Mouse (Mus musculus) kidney, embryonic 16.5 days (tissue): Measurements from ENCODE around the gene Lims1. TPM values are rescaled to one million over a fixed set of nuclear protein-coding genes. Genes with fewer than 3 reads are reported as not detected.
A peak's percentile ranks its signal among the peaks of the same experiment; 100 is the strongest.

ENCODE experiments used
- ATAC-seq: fragments of 200-750 bp; cut with Nextera tagmentation; 2 replicates; pipeline ENCODE4 v1.8.0; 2017; ENCODE audit warnings: moderate TSS enrichment; ENCODE audit not compliant: low FRiP score, low TSS enrichment
- H3K27ac ChIP-seq: fragments of 300-500 bp; sonication (generic); 2 replicates; pipeline ENCODE4 v1.5.1; 2014; ENCODE audit warnings: low read length
- H3K27me3 ChIP-seq: fragments of 300-500 bp; sonication (generic); 2 replicates; pipeline ENCODE4 v1.6.1; 2014; ENCODE audit warnings: low read length, control low read depth, mixed read lengths; ENCODE audit not compliant: insufficient read depth
- H3K36me3 ChIP-seq: fragments of 300-500 bp; sonication (generic); 2 replicates; pipeline ENCODE4 v1.6.1; 2014; ENCODE audit warnings: low read length, control low read depth, mixed read lengths; ENCODE audit not compliant: insufficient read depth
- H3K4me1 ChIP-seq: fragments of 300-500 bp; sonication (generic); 2 replicates; pipeline ENCODE4 v1.6.1; 2014; ENCODE audit warnings: low read length, control low read depth, mixed read lengths; ENCODE audit not compliant: insufficient read depth
- H3K4me2 ChIP-seq: fragments of 300-500 bp; sonication (generic); replicated peaks from 2 replicates; pipeline ENCODE4 v1.6.1; 2014; ENCODE audit warnings: low read depth, low read length
- H3K4me3 ChIP-seq: fragments of 300-500 bp; sonication (generic); 2 replicates; pipeline ENCODE4 v1.5.1; 2014; ENCODE audit warnings: mild to moderate bottlenecking, low read length
- H3K9ac ChIP-seq: fragments of 300-500 bp; sonication (generic); replicated peaks from 2 replicates; pipeline ENCODE4 v1.6.1; 2014; ENCODE audit warnings: low read length
- H3K9me3 ChIP-seq: fragments of 300-500 bp; sonication (generic); 2 replicates; pipeline ENCODE4 v1.6.1; 2016; ENCODE audit warnings: low read length, control low read depth
- WGBS: fragments of 180-500 bp; shearing (Covaris S2); extraction: QIAGEN DNeasy Blood & Tissue Kit; methylation state at CpG from one replicate; pipeline ENCODE4 v1.1.7; 2014; 5-methylcytosine and 5-hydroxymethylcytosine counted together
- polyA plus RNA-seq: library from polyadenylated mRNA; unstranded; fragments of >200 nt; fragmentation: Nextera tagmentation; extraction: Ambion mirVana; gene quantifications from 2 replicates; pipeline ENCODE4 v1.2.1, GENCODE M21; 2015

Lims1 gene
- 153 and 162 TPM in 2 replicates for polyA plus RNA-seq

DNA sequence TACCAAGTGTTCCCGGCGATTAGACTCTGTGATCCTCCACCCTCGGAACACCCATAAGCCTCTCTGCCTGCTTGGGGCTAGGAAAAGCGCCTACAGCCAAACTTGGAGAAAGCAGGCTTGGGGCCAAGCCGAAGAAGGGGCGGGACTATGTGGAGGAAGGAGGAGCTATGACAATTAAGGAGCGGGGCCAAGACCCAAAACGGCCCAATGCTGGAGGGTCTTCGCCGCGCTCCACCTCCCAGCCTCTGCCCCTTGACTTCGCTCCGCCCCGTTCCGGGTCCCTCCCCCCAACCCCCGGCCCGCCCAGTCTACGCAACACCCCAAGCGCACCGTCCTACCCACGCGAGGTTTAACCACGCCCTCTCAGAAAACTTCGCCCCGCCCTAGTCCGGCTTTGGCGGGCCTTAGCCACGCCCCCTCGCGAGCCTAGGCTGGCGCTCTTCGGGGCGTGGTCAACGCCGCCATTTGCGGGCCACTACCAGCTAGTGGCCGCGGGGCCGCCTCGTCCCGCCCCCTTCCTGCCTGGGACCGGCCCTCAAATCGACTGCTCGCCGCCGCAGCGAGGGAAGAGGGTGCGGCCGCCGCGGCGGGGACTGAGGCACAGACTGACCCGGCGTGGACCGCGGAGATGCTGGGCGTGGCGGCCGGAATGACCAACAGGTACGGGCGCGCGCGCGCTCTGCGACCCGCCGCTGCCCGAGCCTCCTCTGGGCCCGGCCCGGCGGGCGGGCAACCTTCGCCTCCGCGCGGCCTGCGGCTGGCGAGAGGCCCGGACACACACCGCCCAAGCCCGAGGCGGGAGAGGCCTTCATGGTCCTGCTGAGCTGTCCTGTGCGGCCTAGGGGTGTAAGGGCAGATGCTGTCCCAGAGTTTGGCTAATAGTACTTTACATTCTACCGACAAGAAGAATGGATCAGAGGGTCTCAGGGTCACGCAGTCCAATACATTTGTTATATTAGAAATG lies at the start of gene Lims1:
Gene Lims1, plus strand, starts transcription at position 439 of the 964 bp plus-strand sequence.
- H3K9me3 ChIP-seq, result no peaks in the 10 kb centered on the region
- no peaks in the 10 kb centered on the region for H3K36me3 ChIP-seq
- H3K9ac ChIP-seq, result peak within 1 kb of the TSS; percentile 88
- H3K27me3 ChIP-seq, result no peaks in the 10 kb centered on the region
- WGBS, result under 1% methylated on average over 75 of the region's 86 CpGs
- H3K27ac ChIP-seq, result peak within 1 kb of the TSS; percentile 87
- peak; percentile 98 for ATAC-seq
- peak within 1 kb of the TSS; percentile 73 for H3K4me3 ChIP-seq
- peaks cover 19% of the 10 kb centered on the region for H3K4me1 ChIP-seq
- peak within 1 kb of the TSS; percentile 52 for H3K4me2 ChIP-seq

DNA sequence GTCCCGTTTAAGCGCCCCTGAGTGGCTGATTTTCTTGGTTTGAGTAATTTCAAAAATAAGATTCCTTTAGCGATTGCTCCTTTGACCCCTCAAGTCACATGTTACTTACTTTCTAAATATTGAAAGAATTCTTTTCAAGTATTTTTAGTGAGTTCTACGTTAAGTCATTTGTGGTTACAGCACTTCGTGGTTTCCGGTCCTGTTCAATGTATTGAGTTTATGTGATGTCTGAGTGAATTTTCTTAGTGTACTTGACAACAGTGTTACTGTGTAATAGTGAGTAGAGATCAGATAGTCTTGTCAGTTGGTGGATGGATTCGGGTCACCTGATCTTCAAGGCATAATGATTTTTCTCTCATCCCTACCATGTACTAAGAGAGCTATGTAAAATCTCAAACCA lies 41.0 kb upstream of the Lims1 start:
- H3K9me3 ChIP-seq, result no peaks in the 10 kb centered on the region
- no peak overlapping the region for H3K27ac ChIP-seq
- no peak for ATAC-seq
- WGBS, result 93% methylated on average over 7 of the region's 7 CpGs
- no peaks in the 10 kb centered on the region for H3K27me3 ChIP-seq
- H3K4me2 ChIP-seq, result no peak overlapping the region
- no peak overlapping the region for H3K4me3 ChIP-seq
- no peaks in the 10 kb centered on the region for H3K4me1 ChIP-seq
- H3K9ac ChIP-seq, result no peak overlapping the region
- H3K36me3 ChIP-seq, result peaks cover 38% of the 10 kb centered on the region

DNA sequence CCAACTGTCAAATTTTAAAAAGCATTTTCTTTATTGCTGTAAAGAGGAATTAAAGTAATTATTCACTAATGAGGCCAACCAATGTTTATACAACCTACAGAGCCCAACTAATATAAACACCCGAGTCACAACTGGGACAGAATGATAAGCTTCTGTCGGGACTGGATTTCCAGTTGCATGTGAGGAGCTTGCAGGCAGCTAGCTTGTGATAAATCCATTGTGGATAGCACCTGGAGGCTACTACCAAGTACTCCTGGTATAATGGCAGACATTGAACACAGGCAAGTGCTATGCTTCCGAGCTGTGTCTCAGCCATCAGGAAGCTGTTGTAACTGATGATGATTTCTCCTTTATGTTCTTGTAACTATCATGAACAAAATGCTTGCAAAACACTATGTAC lies 32.5 kb upstream of the Lims1 start:
- H3K9me3 ChIP-seq, result no peaks in the 10 kb centered on the region
- peaks cover 68% of the 10 kb centered on the region for H3K36me3 ChIP-seq
- no peak overlapping the region for H3K4me2 ChIP-seq
- WGBS, result 75% methylated on average over 3 of the region's 3 CpGs
- no peak overlapping the region for H3K27ac ChIP-seq
- H3K4me1 ChIP-seq, result no peaks in the 10 kb centered on the region
- no peak overlapping the region for H3K4me3 ChIP-seq
- no peak for ATAC-seq
- H3K27me3 ChIP-seq, result no peaks in the 10 kb centered on the region
- no peak overlapping the region for H3K9ac ChIP-seq

DNA sequence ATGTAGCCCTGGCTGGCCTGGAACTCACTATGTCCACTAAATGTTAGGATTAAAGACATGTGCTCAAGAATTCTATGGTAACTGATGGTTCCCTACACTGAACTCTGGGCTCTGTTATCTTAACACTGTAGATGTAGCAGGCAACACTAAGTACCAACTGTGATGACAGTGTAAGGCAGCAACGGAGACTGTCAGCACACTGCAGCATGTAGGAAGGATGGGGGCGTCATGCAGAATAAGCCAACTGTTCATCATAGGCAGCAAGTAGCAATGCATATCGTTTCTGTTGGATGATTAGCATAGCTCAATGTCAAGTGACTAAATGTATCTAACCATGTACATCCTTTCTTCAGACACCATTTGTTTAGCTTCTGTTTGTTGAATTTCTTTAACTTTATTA lies 29.0 kb upstream of the Lims1 start:
- no peak for ATAC-seq
- 93% methylated on average over 3 of the region's 3 CpGs for WGBS
- H3K9ac ChIP-seq, result no peak overlapping the region
- H3K4me1 ChIP-seq, result no peaks in the 10 kb centered on the region
- no peak overlapping the region for H3K4me3 ChIP-seq
- no peaks in the 10 kb centered on the region for H3K27me3 ChIP-seq
- no peak overlapping the region for H3K27ac ChIP-seq
- H3K36me3 ChIP-seq, result peaks cover 76% of the 10 kb centered on the region
- H3K9me3 ChIP-seq, result 0 out of 2 replicates have a peak, but pooled peaks cover 2% of the 10 kb centered on the region
- H3K4me2 ChIP-seq, result no peak overlapping the region

DNA sequence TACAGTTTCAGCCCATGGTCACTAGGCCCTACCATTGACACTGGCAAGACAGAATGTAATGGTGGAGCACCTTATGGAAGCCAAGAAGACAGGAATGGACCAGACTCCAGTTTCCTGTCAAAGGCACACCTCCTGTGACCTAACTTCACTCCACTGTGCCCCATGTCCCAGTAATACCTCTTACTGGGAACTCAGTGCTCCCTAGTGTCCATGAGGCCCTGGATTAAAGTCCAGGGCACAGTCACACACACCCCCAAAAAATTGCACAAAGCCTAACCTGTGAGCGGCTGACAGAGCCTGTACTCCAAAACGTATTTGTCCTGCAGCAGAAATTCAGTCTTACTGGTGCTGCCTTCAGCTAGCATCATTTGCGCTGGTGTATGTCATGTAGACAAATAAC lies 27.7 kb upstream of the Lims1 start:
- no peaks in the 10 kb centered on the region for H3K27me3 ChIP-seq
- H3K9me3 ChIP-seq, result 0 out of 2 replicates have a peak, but pooled peaks cover 2% of the 10 kb centered on the region
- no peak overlapping the region for H3K4me3 ChIP-seq
- no peak overlapping the region for H3K9ac ChIP-seq
- H3K4me1 ChIP-seq, result no peaks in the 10 kb centered on the region
- no peak overlapping the region for H3K4me2 ChIP-seq
- WGBS, result 92% methylated on average over 3 of the region's 3 CpGs
- H3K27ac ChIP-seq, result no peak overlapping the region
- peaks cover 75% of the 10 kb centered on the region for H3K36me3 ChIP-seq
- no peak for ATAC-seq

DNA sequence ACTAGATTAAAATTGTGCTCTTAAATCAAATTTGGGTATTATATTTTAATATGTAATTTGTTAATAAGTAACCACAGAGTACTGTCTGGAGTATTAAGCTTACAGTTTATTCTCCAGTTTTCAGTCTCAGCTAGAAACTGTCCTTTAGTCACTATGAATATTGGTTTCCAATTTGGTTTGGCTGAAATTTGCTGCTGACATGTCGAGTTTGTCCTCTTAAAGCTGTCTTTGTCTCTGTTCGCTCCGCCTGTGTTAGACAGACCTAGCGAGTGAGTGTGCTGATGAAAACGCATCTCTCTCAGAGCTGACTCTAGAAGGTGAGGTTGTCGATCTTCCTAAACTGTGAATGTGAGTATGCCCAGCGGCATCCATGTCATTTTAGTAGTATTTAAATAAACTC lies 18.3 kb upstream of the Lims1 start:
- Histone ChIP-seq H3K4me1 (no peaks in the 10 kb centered on the region), H3K9me3 (no peaks in the 10 kb centered on the region), H3K36me3 (peaks cover 35% of the 10 kb centered on the region), H3K27me3 (no peaks in the 10 kb centered on the region), H3K27ac (no peak overlapping the region), H3K4me2 (no peak overlapping the region), H3K9ac (no peak overlapping the region), H3K4me3 (no peak overlapping the region)
- WGBS, result 91% methylated on average over 7 of the region's 7 CpGs
- no peak for ATAC-seq

GRCm38 (mm10) chr10:58306897-58307296 lies 16.4 kb upstream of the Lims1 start:
- no peaks in the 10 kb centered on the region for H3K9me3 ChIP-seq
- H3K27me3 ChIP-seq, result no peaks in the 10 kb centered on the region
- no peak for ATAC-seq
- H3K36me3 ChIP-seq, result peaks cover 29% of the 10 kb centered on the region
- H3K4me3 ChIP-seq, result no peak overlapping the region
- H3K4me2 ChIP-seq, result no peak overlapping the region
- WGBS, result 93% methylated on average over 3 of the region's 3 CpGs
- H3K4me1 ChIP-seq, result no peaks in the 10 kb centered on the region
- H3K27ac ChIP-seq, result no peak overlapping the region
- H3K9ac ChIP-seq, result no peak overlapping the region

DNA sequence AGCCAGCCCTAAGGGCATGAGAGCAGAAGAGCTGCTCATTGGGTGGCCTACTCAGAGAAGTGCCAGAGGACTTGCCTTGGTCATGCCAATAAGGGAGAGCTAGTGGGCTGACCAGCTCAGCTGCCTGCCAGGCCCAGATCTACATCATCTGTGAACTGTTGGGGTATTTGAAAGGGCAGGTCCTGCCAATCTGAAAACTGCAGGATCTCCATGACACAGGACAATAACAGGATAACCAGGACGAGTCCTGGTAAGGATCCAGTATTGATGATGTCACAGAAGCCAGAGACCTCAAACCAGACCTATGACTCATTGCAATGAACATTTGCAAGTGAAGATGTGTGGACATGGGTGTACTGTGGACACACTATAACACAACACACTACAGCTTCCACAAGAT lies 12.5 kb upstream of the Lims1 start:
- Histone ChIP-seq H3K4me3 (no peak overlapping the region), H3K27me3 (no peaks in the 10 kb centered on the region), H3K9me3 (peaks cover 5% of the 10 kb centered on the region), H3K9ac (no peak overlapping the region), H3K4me2 (no peak overlapping the region), H3K4me1 (no peaks in the 10 kb centered on the region), H3K36me3 (peaks cover 27% of the 10 kb centered on the region), H3K27ac (no peak overlapping the region)
- 77% methylated on average over 1 of the region's 1 CpGs for WGBS
- no peak for ATAC-seq

DNA sequence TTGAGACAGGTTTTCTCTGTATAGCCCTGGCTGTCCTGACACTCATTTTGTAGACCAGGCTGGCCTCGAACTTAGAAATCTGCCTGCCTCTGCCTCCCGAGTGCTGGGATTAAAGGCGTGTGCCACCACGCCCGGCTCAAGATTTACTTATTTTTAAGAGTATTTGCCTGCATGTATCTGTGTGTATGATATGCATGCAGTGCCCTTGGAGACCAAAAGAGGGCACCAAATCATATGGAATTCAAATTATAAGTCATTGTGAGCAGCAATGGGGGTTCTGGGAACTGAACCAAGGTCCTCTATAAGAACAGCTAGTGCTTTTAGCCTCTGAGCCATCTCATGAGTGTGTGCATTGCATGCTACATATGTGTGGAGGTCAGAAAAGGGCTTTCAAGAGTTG lies 10.4 kb upstream of the Lims1 start:
- Histone ChIP-seq H3K4me1 (no peaks in the 10 kb centered on the region), H3K27me3 (no peaks in the 10 kb centered on the region), H3K4me3 (no peak overlapping the region), H3K9me3 (peaks cover 5% of the 10 kb centered on the region), H3K36me3 (peaks cover 27% of the 10 kb centered on the region), H3K9ac (no peak overlapping the region), H3K4me2 (no peak overlapping the region), H3K27ac (no peak overlapping the region)
- ATAC-seq, result no peak
- 93% methylated on average over 5 of the region's 5 CpGs for WGBS

GRCm38 (mm10) chr10:58320881-58321280 lies 2.4 kb upstream of the Lims1 start:
- Histone ChIP-seq H3K4me2 (no peak overlapping the region), H3K4me3 (no peak overlapping the region), H3K27ac (no peak overlapping the region), H3K9me3 (no peaks in the 10 kb centered on the region), H3K4me1 (peaks cover 13% of the 10 kb centered on the region), H3K9ac (no peak overlapping the region), H3K27me3 (no peaks in the 10 kb centered on the region), H3K36me3 (no peaks in the 10 kb centered on the region)
- WGBS, result 86% methylated on average over 3 of the region's 3 CpGs
- no peak for ATAC-seq
